Mouse (Mus musculus): ENCODE measurements around the gene Il25.

GRCm38 (mm10) chr14:54908682-54909081 lies 23.8 kb upstream of the Il25 start:
- TF ChIP-seq CTCF (conservative IDR thresholded peaks at IDR 0.05 in 1 of 2, IDR thresholded peaks at IDR 0.05 in 1 of 2; ENCODE audit: low read depth in 2 of 2, low read length in 2 of 2), result no peak
- no peak for TF ChIP-seq MAX (IDR thresholded peaks at IDR 0.05; ENCODE audit: low read length)
- no peak for TF ChIP-seq MXI1 (IDR thresholded peaks at IDR 0.05; ENCODE audit: low read depth, low read length)
- no peak for TF ChIP-seq EP300 (IDR thresholded peaks at IDR 0.05; ENCODE audit: low read length)
- no peak for TF ChIP-seq MAFK (IDR thresholded peaks at IDR 0.05; ENCODE audit: insufficient replicate concordance, low read length)
- TF ChIP-seq SMC3 (IDR thresholded peaks at IDR 0.05; ENCODE audit: low read depth, low read length), result no peak
- no peak for TF ChIP-seq RAD21 (IDR thresholded peaks at IDR 0.05; ENCODE audit: low read depth, low read length)
- TF ChIP-seq ZC3H11A (IDR thresholded peaks at IDR 0.05; ENCODE audit: low read depth, low read length), result no peak
- no peak for TF ChIP-seq MAZ (IDR thresholded peaks at IDR 0.05; ENCODE audit: low read depth, low read length)
- TF ChIP-seq USF1 (IDR thresholded peaks at IDR 0.05; ENCODE audit: low read depth, low read length), result no peak

Measured in CH12.LX (cell line).